8 mouse cellular contexts compared by ENCODE assay signal in the genomic region with DNA sequence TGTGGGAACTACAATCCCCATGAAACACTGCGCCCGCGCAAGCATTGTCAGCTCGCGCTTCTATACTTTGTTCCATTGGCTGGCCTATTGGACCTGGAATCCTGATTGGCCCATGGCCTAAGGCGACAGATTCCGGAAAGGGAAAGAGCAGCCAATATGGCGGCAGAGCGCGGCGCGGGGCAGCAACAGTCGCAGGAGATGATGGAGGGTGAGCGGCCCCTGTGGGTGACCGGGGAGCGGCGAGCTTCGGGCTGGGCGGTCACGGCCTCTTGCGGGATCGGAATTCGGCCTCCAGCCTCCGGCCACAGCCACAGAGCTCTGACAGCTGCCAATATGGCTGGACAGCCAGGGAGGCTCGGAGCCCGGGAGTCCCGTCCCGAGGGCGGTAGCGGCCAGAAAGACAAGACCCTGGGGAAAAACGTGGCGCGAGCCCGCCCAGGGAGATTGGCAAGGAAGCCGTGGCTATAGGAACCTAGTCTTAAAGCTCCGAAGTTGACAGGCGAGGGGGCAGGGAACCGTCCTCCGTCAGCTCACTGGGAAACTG. TPM values are rescaled to one million over a fixed set of nuclear protein-coding genes. Genes with fewer than 3 reads are reported as not detected.
DNase-seq lines count a peak whose midpoint lies in the region; ATAC-seq and TF ChIP-seq lines count a peak whose summit lies in the region.

No protein-coding gene starts in this region.

- peak; percentile 97 for ATAC-seq in forebrain, embryonic 14.5 days

- intact Hi-C loops in heart, postnatal 14 days (cut with DNase I): loop anchor here (2.0 to 10.0 kb wide), 5 partner anchors 106 to 389 kb away; a partner anchor contains a TSS

- no peak overlapping the region for H3K27ac ChIP-seq in ES-E14 (ENCODE audit: insufficient read depth, low read depth, low read length, poor library complexity, severe bottlenecking)
- H3K27ac ChIP-seq in forebrain, embryonic 14.5 days (ENCODE audit: low read depth, low read length): peak overlapping the region; percentile 63; the same call in 1 of the 2 replicates

- in situ Hi-C loops in ES-E14 (cut with MboI; ENCODE audit: low sequenced_read_pairs in 2 of 2, unreplicated experiment in 2 of 2): no loop called here

- H3K9ac ChIP-seq in ES-E14 (ENCODE audit: insufficient read depth, low read depth, low read length, poor library complexity, severe bottlenecking): peak overlapping the region; percentile 94
- H3K9ac ChIP-seq in forebrain, embryonic 14.5 days (ENCODE audit: low read length): peak overlapping the region; percentile 86

- peak; percentile 95 for DNase-seq in ES-E14 (ENCODE audit: low read depth, low spot score)
- DNase-seq in cerebellum, adult 11 months: peak; percentile 90
- DNase-seq in forebrain, embryonic 14.5 days (ENCODE audit: low spot score): peak; percentile 99
- peak; percentile 91 to 94 for DNase-seq in heart, postnatal 14 days
- peak; percentile 96 for DNase-seq in layer of hippocampus, adult 11-12 months (ENCODE audit: low spot score)
- DNase-seq in lung, adult 2 months: no peak
- DNase-seq in ovary, adult 18-20 months (ENCODE audit: low spot score): peak; percentile 90
- DNase-seq in thymus, postnatal 10 days (ENCODE audit: low spot score in 2 of 2): peak; percentile 89 to 90

- peaks cover 0 to 2% of the 10 kb centered on the region in 2 experiments; a peak in 1 of 4 replicates for H3K4me1 ChIP-seq in ES-E14 (ENCODE audit: control insufficient read depth in 2 of 2, insufficient read depth in 2 of 2, low read length in 2 of 2, poor library complexity in 1 of 2)
- peaks cover 9% of the 10 kb centered on the region for H3K4me1 ChIP-seq in forebrain, embryonic 14.5 days (ENCODE audit: control insufficient read depth, insufficient read depth, low read length)
- no peaks in the 10 kb centered on the region; the same call in 1 of the 2 replicates for H3K4me1 ChIP-seq in lung, adult 2 months (ENCODE audit: control insufficient read depth, insufficient read depth, low read length)

- H3K9me3 ChIP-seq in ES-E14 (ENCODE audit: control insufficient read depth, insufficient read depth, low read depth, low read length): no peaks in the 10 kb centered on the region
- H3K9me3 ChIP-seq in forebrain, embryonic 14.5 days (replicated peaks; ENCODE audit: control insufficient read depth, low read length): no peaks in the 10 kb centered on the region

- no peaks in the 10 kb centered on the region for H3K27me3 ChIP-seq in forebrain, embryonic 14.5 days (replicated peaks; ENCODE audit: control insufficient read depth, insufficient read depth, low read length)

- peak overlapping the region; percentile 89 for H3K4me2 ChIP-seq in forebrain, embryonic 14.5 days (ENCODE audit: low read length)

- under 1% methylated on average over 37 of the region's 39 CpGs for WGBS in forebrain, embryonic 14.5 days
- under 1% methylated on average over 39 of the region's 39 CpGs for WGBS in lung, adult 2 months

- H3K4me3 ChIP-seq in ES-E14 (ENCODE audit: insufficient read depth in 1 of 2, low read depth in 1 of 2, low read length in 2 of 2, poor library complexity in 1 of 2, severe bottlenecking in 1 of 2): peak overlapping the region; percentile 76 to 99
- H3K4me3 ChIP-seq in forebrain, embryonic 14.5 days (ENCODE audit: low read depth, low read length): peak overlapping the region; percentile 96
- peak overlapping the region; percentile 88 for H3K4me3 ChIP-seq in lung, adult 2 months (replicated peaks; ENCODE audit: extremely low read depth, low read depth, low read length)

- H3K36me3 ChIP-seq in ES-E14 (ENCODE audit: control insufficient read depth, insufficient read depth, low read length, poor library complexity, severe bottlenecking): peaks cover 6% of the 10 kb centered on the region; the same call in 1 of the 2 replicates
- peaks cover 25% of the 10 kb centered on the region for H3K36me3 ChIP-seq in forebrain, embryonic 14.5 days (ENCODE audit: control insufficient read depth, insufficient read depth, low read length)

- TF ChIP-seq CTCF in lung, adult 2 months (IDR thresholded peaks at IDR 0.05; ENCODE audit: insufficient read depth, low read length): no peak

- peak; percentile 74; the same call in 1 of the 2 replicates for TF ChIP-seq POLR2A in lung, adult 2 months (IDR thresholded peaks at IDR 0.05; ENCODE audit: borderline replicate concordance, extremely low read depth, low read depth, low read length)

TF ChIP-seq in ES-E14, 5 proteins besides CTCF, POLR2A, EP300 and RAD21:
- TF ChIP-seq ZC3H11A (IDR thresholded peaks at IDR 0.05; ENCODE audit: borderline replicate concordance, low read depth, low read length) (no peak), CHD2 (IDR thresholded peaks at IDR 0.05; ENCODE audit: low read depth, low read length) (peak; percentile 51; the same call in 1 of the 2 replicates), HCFC1 (IDR thresholded peaks at IDR 0.05; ENCODE audit: borderline replicate concordance, insufficient read depth, low read length) (peak; percentile 92)

RNA-seq across cellular contexts. Expression of a gene that starts 0.3 kb away (rescaled TPM):
- 34.4 and 36.8 TPM in 2 replicates for total RNA-seq in ES-E14 (2012; rRNA removed)
- 5.6 and 6.9 TPM in 2 replicates for polyA plus RNA-seq in forebrain, embryonic 14.5 days (2014; fragmentation: Nextera tagmentation; extraction: Ambion mirVana)
- 1 to 10 TPM; 1.0 to 1.1 TPM for total RNA-seq in heart, postnatal 14 days (2021)
- polyA plus RNA-seq in lung, adult 2 months (2012; rRNA removed): 0.69 and 0.86 TPM in 2 replicates

RNA-seq across cellular contexts. Expression of a gene that starts 0.9 kb away (rescaled TPM):
- 18.6 and 22.0 TPM in 2 replicates for total RNA-seq in ES-E14 (2012; rRNA removed)
- polyA plus RNA-seq in forebrain, embryonic 14.5 days (2014; fragmentation: Nextera tagmentation; extraction: Ambion mirVana): 48.9 and 62.4 TPM in 2 replicates
- 10 to 100 TPM; 21.9 to 25.6 TPM for total RNA-seq in heart, postnatal 14 days (2021)
- polyA plus RNA-seq in lung, adult 2 months (2012; rRNA removed): 3.0 and 4.2 TPM in 2 replicates

RNA-seq across cellular contexts. Expression of a gene that starts 30.2 kb away (rescaled TPM):
- 0.13 and 0.21 TPM in 2 replicates for total RNA-seq in ES-E14 (2012; rRNA removed)
- polyA plus RNA-seq in forebrain, embryonic 14.5 days (2014; fragmentation: Nextera tagmentation; extraction: Ambion mirVana): not detected in 2 replicates
- total RNA-seq in heart, postnatal 14 days (2021): not detected
- polyA plus RNA-seq in lung, adult 2 months (2012; rRNA removed): 0.59 and 0.69 TPM in 2 replicates

RNA-seq across cellular contexts. Expression of a gene that starts 37.9 kb away (rescaled TPM):
- 38.7 and 38.9 TPM in 2 replicates for total RNA-seq in ES-E14 (2012; rRNA removed)
- polyA plus RNA-seq in forebrain, embryonic 14.5 days (2014; fragmentation: Nextera tagmentation; extraction: Ambion mirVana): 21.9 and 28.0 TPM in 2 replicates
- total RNA-seq in heart, postnatal 14 days (2021): 10 to 100 TPM; 14.7 to 14.9 TPM
- polyA plus RNA-seq in lung, adult 2 months (2012; rRNA removed): 7.4 and 9.8 TPM in 2 replicates

Comparison
In these comparisons a context has a peak if more than half of its experiments do, and no peak if none do; other contexts are left out.
1. RNA of a gene that starts 0.3 kb away (total RNA-seq): 34.4 to 36.8 TPM in ES-E14; 1.0 to 1.1 TPM in heart, postnatal 14 days; every median in the first group is over 10 times any median in the second.
2. Peak in every context shown above with its lines, with median percentiles within 50 percentile points of each other: H3K4me3 ChIP-seq.